Mouse (Mus musculus) kidney, embryonic 15.5 days (tissue): ENCODE data around the gene A630095N17Rik. TPM values are rescaled to one million over a fixed set of nuclear protein-coding genes. Genes with fewer than 3 reads are reported as not detected.
A peak's percentile ranks its signal among the peaks of the same experiment; 100 is the strongest.

Experiments used
- ATAC-seq: fragments of 200-750 bp; cut with Nextera tagmentation; replicated peaks from 2 replicates; pipeline ENCODE4 v1.8.0; 2017; ENCODE audit warnings: moderate TSS enrichment; ENCODE audit not compliant: low FRiP score
- H3K27ac ChIP-seq: fragments of 300-500 bp; sonication (generic); 2 replicates; pipeline ENCODE4 v1.5.1; 2015; ENCODE audit warnings: mild to moderate bottlenecking, inconsistent platforms
- H3K27me3 ChIP-seq: fragments of 300-500 bp; sonication (generic); 2 replicates; pipeline ENCODE4 v1.6.1; 2015; ENCODE audit warnings: inconsistent platforms
- H3K36me3 ChIP-seq: fragments of 300-500 bp; sonication (generic); 2 replicates; pipeline ENCODE4 v1.6.1; 2015; ENCODE audit warnings: inconsistent platforms
- H3K4me1 ChIP-seq: fragments of 300-500 bp; sonication (generic); 2 replicates; pipeline ENCODE4 v1.6.1; 2015; ENCODE audit warnings: inconsistent platforms
- H3K4me2 ChIP-seq: fragments of 300-500 bp; sonication (generic); 2 replicates; pipeline ENCODE4 v1.6.1; 2015; ENCODE audit warnings: moderate library complexity, mild to moderate bottlenecking, inconsistent platforms
- H3K4me3 ChIP-seq: fragments of 300-500 bp; sonication (generic); replicated peaks from 2 replicates; pipeline ENCODE4 v1.5.1; 2015; ENCODE audit warnings: mild to moderate bottlenecking, inconsistent platforms
- H3K9ac ChIP-seq: fragments of 300-500 bp; sonication (generic); 2 replicates; pipeline ENCODE4 v1.6.1; 2015; ENCODE audit warnings: mild to moderate bottlenecking, inconsistent platforms
- H3K9me3 ChIP-seq: fragments of 300-500 bp; sonication (generic); replicated peaks from 2 replicates; pipeline ENCODE4 v1.6.1; 2016; ENCODE audit warnings: inconsistent platforms
- WGBS: fragments of 180-500 bp; shearing (Covaris S2); methylation state at CpG from one replicate; pipeline ENCODE4 v1.1.7; 2015; ENCODE audit warnings: mixed read lengths; 5-methylcytosine and 5-hydroxymethylcytosine counted together
- microRNA-seq: library from miRNA; unstranded; fragments of <30 nt; microRNA quantifications from one replicate; pipeline ENCODE4, GENCODE M21; 2016
- polyA plus RNA-seq: library from polyadenylated mRNA; unstranded; fragments of >200 nt; fragmentation: Nextera tagmentation; extraction: Ambion mirVana; gene quantifications from 2 replicates; pipeline ENCODE4 v1.2.1, GENCODE M21; 2015

A630095N17Rik gene
- polyA plus RNA-seq, 1 experiment from 2014 or later = not detected

DNA sequence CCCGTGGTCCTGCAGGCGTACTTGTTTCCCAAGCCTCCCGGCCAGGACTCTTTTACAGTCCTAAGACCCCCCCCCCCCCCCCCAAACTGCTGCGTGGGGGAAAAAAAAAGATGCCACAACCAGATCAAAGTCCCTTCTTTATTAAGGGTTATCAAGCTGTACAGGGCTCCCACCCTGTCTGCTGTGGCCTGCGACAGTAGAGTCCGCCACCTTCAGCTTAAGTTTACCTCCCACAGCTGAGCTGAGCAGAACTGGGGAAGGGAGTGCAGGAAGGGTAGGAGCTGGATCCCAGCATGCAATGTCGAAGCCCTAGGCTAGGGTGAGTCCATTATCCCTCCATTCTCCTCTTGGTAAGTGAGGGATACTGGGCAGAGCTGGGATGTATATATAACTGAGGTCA is 51.2 kb downstream of the A630095N17Rik start:
- H3K27me3 ChIP-seq = no peaks in the 10 kb centered on the region
- H3K4me2 ChIP-seq = peak overlapping the region; percentile 83
- ATAC-seq = no peak
- peak overlapping the region; percentile 64; the same call in 1 of the 2 replicates for H3K4me3 ChIP-seq
- H3K9ac ChIP-seq = no peak overlapping the region
- peak overlapping the region; percentile 49; the same call in 1 of the 2 replicates for H3K27ac ChIP-seq
- 25% methylated on average over 7 of the region's 7 CpGs for WGBS
- H3K4me1 ChIP-seq = peaks cover 20% of the 10 kb centered on the region
- H3K9me3 ChIP-seq = no peaks in the 10 kb centered on the region
- peaks cover 66% of the 10 kb centered on the region for H3K36me3 ChIP-seq

DNA sequence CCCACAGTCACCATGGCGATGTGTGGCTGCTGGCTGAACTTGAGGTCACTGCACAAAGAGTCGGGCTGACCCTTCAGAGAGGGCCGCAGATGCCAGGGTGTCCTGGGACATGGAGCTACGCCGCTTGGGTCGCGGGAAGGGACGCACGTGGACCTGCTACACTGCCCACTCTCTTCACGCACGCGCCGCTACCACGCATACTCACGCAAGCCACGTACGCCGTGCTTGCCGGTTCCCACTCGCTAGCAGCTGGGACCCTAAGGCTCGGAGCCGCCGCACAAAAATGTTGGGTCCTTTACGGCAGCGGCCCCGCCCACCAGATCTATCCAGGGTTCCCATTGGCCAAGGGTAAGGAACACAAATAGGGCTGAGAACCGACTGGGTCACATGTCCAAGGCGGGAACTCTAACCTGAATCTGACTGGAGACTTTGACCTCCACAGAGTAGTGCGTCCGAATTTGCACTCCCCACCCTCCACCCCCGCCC is 51.8 kb downstream of the A630095N17Rik start, which contains the start of gene Abcb6:
Abcb6 (minus strand) TSS at position 288 of the 486 bp plus-strand sequence.
- peak; percentile 90 for ATAC-seq
- Histone ChIP-seq H3K4me2 (peak within 1 kb of the TSS; percentile 83), H3K36me3 (peaks cover 66% of the 10 kb centered on the region), H3K4me1 (peaks cover 20% of the 10 kb centered on the region), H3K4me3 (peak within 1 kb of the TSS; percentile 64), H3K27me3 (no peaks in the 10 kb centered on the region), H3K27ac (peak within 1 kb of the TSS; percentile 49), H3K9me3 (no peaks in the 10 kb centered on the region), H3K9ac (peak within 1 kb of the TSS; percentile 57)
- under 1% methylated on average over 31 of the region's 31 CpGs for WGBS

DNA sequence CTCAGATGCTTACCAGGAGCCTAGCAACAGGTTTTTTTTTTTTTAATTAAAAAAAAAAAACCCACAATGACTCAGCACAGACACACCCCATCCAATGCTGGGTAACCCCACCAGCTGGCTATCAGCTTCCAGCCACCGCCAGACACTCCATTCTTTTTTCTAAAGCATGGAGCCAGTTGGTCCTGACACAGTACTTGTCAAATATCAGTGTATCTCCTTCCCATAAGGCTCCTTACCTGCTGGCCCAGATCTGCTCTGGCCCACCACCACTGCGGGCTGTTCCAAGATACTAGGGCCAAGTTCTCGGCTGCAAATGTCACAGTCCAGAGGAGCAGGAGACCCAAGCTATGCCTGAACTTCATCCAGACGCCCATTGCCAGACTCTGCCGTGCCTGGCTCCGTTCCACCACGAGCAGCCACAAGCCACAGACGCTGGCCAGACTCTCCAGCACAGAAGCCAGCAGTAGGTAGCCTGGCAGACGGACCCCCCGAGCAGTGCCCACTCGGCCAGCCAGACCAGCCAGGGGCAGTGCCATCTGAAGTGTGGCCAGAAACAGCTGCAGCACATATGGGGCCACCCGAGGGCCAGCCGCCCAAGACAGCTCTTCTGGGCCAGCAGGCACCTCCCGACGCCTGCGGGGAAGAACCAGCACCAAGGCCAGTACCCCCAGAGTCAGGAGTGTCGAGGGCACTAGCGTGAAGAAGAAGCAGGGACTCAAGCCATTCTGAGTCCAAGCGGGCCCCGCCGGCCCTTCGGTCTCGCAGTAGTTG is 52.4 kb downstream of the A630095N17Rik start:
- Histone ChIP-seq H3K9me3 (no peaks in the 10 kb centered on the region), H3K27ac (peak overlapping the region; percentile 49), H3K27me3 (no peaks in the 10 kb centered on the region), H3K9ac (peak overlapping the region; percentile 57), H3K4me2 (peak overlapping the region; percentile 83), H3K4me3 (peak overlapping the region; percentile 64), H3K4me1 (peaks cover 20% of the 10 kb centered on the region), H3K36me3 (peaks cover 65% of the 10 kb centered on the region)
- WGBS = 6% methylated on average over 23 of the region's 23 CpGs
- ATAC-seq = peak; percentile 16; the same call in 1 of the 2 replicates

Small RNA genes within 50 kb of the gene (microRNA-seq; reads per million reads assigned to microRNA genes)
- gene Gm27943 = 0.44 reads per million

Other genes with a start within 250 kb of the A630095N17Rik start
- gene Nhej1, start 106.9 kb downstream of the A630095N17Rik start, polyA plus RNA-seq = 10.3 and 10.6 TPM in 2 replicates
- gene Slc23a3, start 98.2 kb downstream of the A630095N17Rik start, polyA plus RNA-seq = 2.5 and 4.3 TPM in 2 replicates
- gene Cnppd1, start 89.4 kb downstream of the A630095N17Rik start, polyA plus RNA-seq = 41.0 and 50.9 TPM in 2 replicates
- 53.5 and 53.8 TPM in 2 replicates for gene Retreg2, start 89.3 kb downstream of the A630095N17Rik start, polyA plus RNA-seq
- 41.3 and 42.4 TPM in 2 replicates for gene Zfand2b, start 63.5 kb downstream of the A630095N17Rik start, polyA plus RNA-seq
- 30.8 and 36.5 TPM in 2 replicates for gene Abcb6, start 51.7 kb downstream of the A630095N17Rik start, polyA plus RNA-seq
- 24.9 and 26.8 TPM in 2 replicates for gene Ankzf1, start 40.0 kb downstream of the A630095N17Rik start, polyA plus RNA-seq
- gene Atg9a, start 39.9 kb downstream of the A630095N17Rik start, polyA plus RNA-seq = 29.3 and 33.3 TPM in 2 replicates
- gene Glb1l, start 21.3 kb downstream of the A630095N17Rik start, polyA plus RNA-seq = 44.9 and 45.8 TPM in 2 replicates
- 142 and 148 TPM in 2 replicates for gene Stk16, start 21.3 kb downstream of the A630095N17Rik start, polyA plus RNA-seq
- 63.8 and 64.3 TPM in 2 replicates for gene Tuba4a, start 12.2 kb downstream of the A630095N17Rik start, polyA plus RNA-seq
- gene Dnajb2, start 4.3 kb upstream of the A630095N17Rik start, polyA plus RNA-seq = 33.8 and 38.6 TPM in 2 replicates
- 0.48 and 2.3 TPM in 2 replicates for gene Ptprn, start 32.4 kb upstream of the A630095N17Rik start, polyA plus RNA-seq
- 1.5 and 10.1 TPM in 2 replicates for gene Resp18, start 46.3 kb upstream of the A630095N17Rik start, polyA plus RNA-seq
- 136 and 153 TPM in 2 replicates for gene Dnpep, start 85.9 kb upstream of the A630095N17Rik start, polyA plus RNA-seq
- gene Des, start 128.2 kb upstream of the A630095N17Rik start, polyA plus RNA-seq = 53.5 and 53.9 TPM in 2 replicates
- 45.1 and 53.9 TPM in 2 replicates for gene Speg, start 143.2 kb upstream of the A630095N17Rik start, polyA plus RNA-seq
- gene Gmppa, start 203.8 kb upstream of the A630095N17Rik start, polyA plus RNA-seq = 74.7 and 78.7 TPM in 2 replicates
- gene Asic4, start 218.3 kb upstream of the A630095N17Rik start, polyA plus RNA-seq = 1.5 and 2.1 TPM in 2 replicates
- 35.5 and 40.6 TPM in 2 replicates for gene Chpf, start 247.2 kb upstream of the A630095N17Rik start, polyA plus RNA-seq
- 0.63 and 1.2 TPM in 2 replicates for gene Tmem198, start 247.4 kb upstream of the A630095N17Rik start, polyA plus RNA-seq